Mouse (Mus musculus): Measurements from ENCODE around the gene Ncor1.
"Not testable (repeated sequence)": the region's sequence is repeated elsewhere in the genome, so short reads cannot be mapped to it uniquely, and the experiment has no call there.

The Ncor1 gene

GRCm38 (mm10) chr11:62458276-62458724 is at the start of gene Ncor1, which contains the start of gene Pigl:
Ncor1 (minus strand) TSS chr11:62458541.
Pigl (plus strand) TSS chr11:62458460.
- in situ Hi-C loops (cut with MseI, MboI), result no loop called here

GRCm38 (mm10) chr11:62507683-62508082 is 49.3 kb upstream of the Ncor1 start:
- in situ Hi-C loops (cut with MseI, MboI), result no loop called here

- in situ Hi-C loops (cut with MseI, MboI), result no loop called here
These were observed 42.2 kb upstream of the Ncor1 start for GRCm38 (mm10) chr11:62500529-62500928.

- in situ Hi-C loops (cut with MseI, MboI), result no loop called here
These were observed 40.5 kb upstream of the Ncor1 start for GRCm38 (mm10) chr11:62498802-62499201.

- in situ Hi-C loops (cut with MseI, MboI), result no loop called here
These were observed 38.8 kb upstream of the Ncor1 start for GRCm38 (mm10) chr11:62497181-62497580.

GRCm38 (mm10) chr11:62496151-62496715 is 37.9 kb upstream of the Ncor1 start:
- in situ Hi-C loops (cut with MseI, MboI), result no loop called here

GRCm38 (mm10) chr11:62495276-62495801 is 37.0 kb upstream of the Ncor1 start:
- in situ Hi-C loops (cut with MseI, MboI), result no loop called here

GRCm38 (mm10) chr11:62494754-62495275 is 36.5 kb upstream of the Ncor1 start:
- in situ Hi-C loops (cut with MseI, MboI), result no loop called here

GRCm38 (mm10) chr11:62493701-62494100 is 35.4 kb upstream of the Ncor1 start:
- in situ Hi-C loops (cut with MseI, MboI), result no loop called here

GRCm38 (mm10) chr11:62487540-62488350 is 29.4 kb upstream of the Ncor1 start:
- in situ Hi-C loops (cut with MseI, MboI), result no loop called here

- in situ Hi-C loops (cut with MseI, MboI), result no loop called here
These were observed 28.6 kb upstream of the Ncor1 start for GRCm38 (mm10) chr11:62486949-62487348.

- in situ Hi-C loops (cut with MseI, MboI), result no loop called here
These were observed 21.2 kb upstream of the Ncor1 start for GRCm38 (mm10) chr11:62479581-62479980.

- in situ Hi-C loops (cut with MseI, MboI), result no loop called here
These were observed 20.6 kb upstream of the Ncor1 start for GRCm38 (mm10) chr11:62478931-62479330.

GRCm38 (mm10) chr11:62476156-62476555 is 17.8 kb upstream of the Ncor1 start:
- in situ Hi-C loops (cut with MseI, MboI), result no loop called here

GRCm38 (mm10) chr11:62473516-62473915 is 15.2 kb upstream of the Ncor1 start:
- in situ Hi-C loops (cut with MseI, MboI), result no loop called here

GRCm38 (mm10) chr11:62470451-62470850 is 12.1 kb upstream of the Ncor1 start:
- in situ Hi-C loops (cut with MseI, MboI), result no loop called here

- in situ Hi-C loops (cut with MseI, MboI), result not testable (repeated sequence)
These were observed 8.9 kb upstream of the Ncor1 start for GRCm38 (mm10) chr11:62467289-62467688.

GRCm38 (mm10) chr11:62466546-62466945 is 8.2 kb upstream of the Ncor1 start:
- in situ Hi-C loops (cut with MseI, MboI), result no loop called here

- in situ Hi-C loops (cut with MseI, MboI), result no loop called here
These were observed 7.5 kb upstream of the Ncor1 start for GRCm38 (mm10) chr11:62465849-62466248.

GRCm38 (mm10) chr11:62464696-62465095 is 6.4 kb upstream of the Ncor1 start:
- in situ Hi-C loops (cut with MseI, MboI), result no loop called here

GRCm38 (mm10) chr11:62463225-62463915 is 5.0 kb upstream of the Ncor1 start:
- in situ Hi-C loops (cut with MseI, MboI), result no loop called here

GRCm38 (mm10) chr11:62462529-62462928 is 4.2 kb upstream of the Ncor1 start:
- in situ Hi-C loops (cut with MseI, MboI), result not testable (repeated sequence)

Data from mouse trophoblast stem cell (cell line).